In genomic region chr19:15801811-15802486, GRCm38 (mm10) we compare ENCODE assay signal across 7 mouse cellular contexts.
DNase-seq lines count a peak whose midpoint lies in the region; ATAC-seq and TF ChIP-seq lines count a peak whose summit lies in the region.

No protein-coding gene starts in this region.

- no peak overlapping the region for H3K27ac ChIP-seq in embryonic facial prominence, embryonic 13.5 days
- H3K27ac ChIP-seq in kidney, embryonic 14.5 days (ENCODE audit: low read depth, low read length) = no peak overlapping the region
- no peak overlapping the region for H3K27ac ChIP-seq in limb, embryonic 14.5 days (replicated peaks; ENCODE audit: low read depth, low read length)
- H3K27ac ChIP-seq in midbrain, embryonic 16.5 days (ENCODE audit: low read length) = peak overlapping the region; percentile 79

- peaks cover 13% of the 10 kb centered on the region; the same call in 1 of the 2 replicates for H3K4me1 ChIP-seq in embryonic facial prominence, embryonic 13.5 days
- H3K4me1 ChIP-seq in kidney, embryonic 14.5 days (ENCODE audit: control insufficient read depth, insufficient read depth, low read length) = peaks cover 9% of the 10 kb centered on the region; the same call in 1 of the 2 replicates
- H3K4me1 ChIP-seq in limb, embryonic 14.5 days (ENCODE audit: control insufficient read depth, insufficient read depth, low read length) = peaks cover 22% of the 10 kb centered on the region
- H3K4me1 ChIP-seq in midbrain, embryonic 16.5 days (ENCODE audit: control insufficient read depth, insufficient read depth, low read length) = peaks cover 35% of the 10 kb centered on the region

- H3K4me2 ChIP-seq in embryonic facial prominence, embryonic 13.5 days = peak overlapping the region; percentile 60
- H3K4me2 ChIP-seq in kidney, embryonic 14.5 days (replicated peaks; ENCODE audit: low read depth, low read length) = peak overlapping the region; percentile 47
- H3K4me2 ChIP-seq in limb, embryonic 14.5 days (replicated peaks; ENCODE audit: low read depth, low read length, severe bottlenecking) = peak overlapping the region; percentile 59
- peak overlapping the region; percentile 64 for H3K4me2 ChIP-seq in midbrain, embryonic 16.5 days (ENCODE audit: low read length)

- H3K9ac ChIP-seq in embryonic facial prominence, embryonic 13.5 days = peak overlapping the region; percentile 44; the same call in 1 of the 2 replicates
- H3K9ac ChIP-seq in kidney, embryonic 14.5 days (ENCODE audit: low read depth, low read length) = no peak overlapping the region
- H3K9ac ChIP-seq in limb, embryonic 14.5 days (ENCODE audit: low read depth, low read length, severe bottlenecking) = 0 out of 2 replicates have a peak overlapping the region, but pooled peaks have one; percentile 2
- H3K9ac ChIP-seq in midbrain, embryonic 16.5 days (ENCODE audit: low read depth, low read length) = peak overlapping the region; percentile 59; the same call in 1 of the 2 replicates

- H3K4me3 ChIP-seq in embryonic facial prominence, embryonic 13.5 days = peak overlapping the region; percentile 33
- H3K4me3 ChIP-seq in kidney, embryonic 14.5 days (ENCODE audit: low read length) = peak overlapping the region; percentile 29
- peak overlapping the region; percentile 29 for H3K4me3 ChIP-seq in limb, embryonic 14.5 days (replicated peaks; ENCODE audit: low read length)
- peak overlapping the region; percentile 32 for H3K4me3 ChIP-seq in midbrain, embryonic 16.5 days (ENCODE audit: low read depth, low read length)

- H3K9me3 ChIP-seq in embryonic facial prominence, embryonic 13.5 days = no peaks in the 10 kb centered on the region
- H3K9me3 ChIP-seq in kidney, embryonic 14.5 days (ENCODE audit: control insufficient read depth, low read length) = no peaks in the 10 kb centered on the region
- H3K9me3 ChIP-seq in limb, embryonic 14.5 days (ENCODE audit: control insufficient read depth, low read length) = no peaks in the 10 kb centered on the region
- H3K9me3 ChIP-seq in midbrain, embryonic 16.5 days (replicated peaks; ENCODE audit: control insufficient read depth, low read length, poor library complexity, severe bottlenecking) = no peaks in the 10 kb centered on the region

- H3K27me3 ChIP-seq in embryonic facial prominence, embryonic 13.5 days = peaks cover 42% of the 10 kb centered on the region
- H3K27me3 ChIP-seq in kidney, embryonic 14.5 days (ENCODE audit: control insufficient read depth, insufficient read depth, low read length) = no peaks in the 10 kb centered on the region
- no peaks in the 10 kb centered on the region for H3K27me3 ChIP-seq in limb, embryonic 14.5 days (ENCODE audit: control insufficient read depth, insufficient read depth, low read length)
- H3K27me3 ChIP-seq in midbrain, embryonic 16.5 days (ENCODE audit: control insufficient read depth, insufficient read depth, low read depth, low read length) = peaks cover 14% of the 10 kb centered on the region

- H3K36me3 ChIP-seq in embryonic facial prominence, embryonic 13.5 days = no peaks in the 10 kb centered on the region
- H3K36me3 ChIP-seq in kidney, embryonic 14.5 days (ENCODE audit: control insufficient read depth, insufficient read depth, low read length) = no peaks in the 10 kb centered on the region
- no peaks in the 10 kb centered on the region for H3K36me3 ChIP-seq in limb, embryonic 14.5 days (ENCODE audit: control insufficient read depth, insufficient read depth, low read length)
- no peaks in the 10 kb centered on the region for H3K36me3 ChIP-seq in midbrain, embryonic 16.5 days (ENCODE audit: control insufficient read depth, insufficient read depth, low read length)

- DNase-seq in adrenal gland, postnatal 25 days = peak; percentile 63
- peak; percentile 53 to 62 for DNase-seq in heart, adult 9 months (ENCODE audit: low spot score in 2 of 2)
- peak; percentile 94 for DNase-seq in limb, embryonic 14.5 days (ENCODE audit: low spot score)
- DNase-seq in spleen, postnatal 10 days (ENCODE audit: low spot score in 2 of 2) = peak; percentile 28 to 69

- TF ChIP-seq POLR2A in limb, embryonic 14.5 days (IDR thresholded peaks at IDR 0.05; ENCODE audit: borderline replicate concordance, extremely low read depth, insufficient read depth, insufficient read length) = 0 out of 2 replicates have a peak, but pooled peaks have one; percentile 20

- ATAC-seq in embryonic facial prominence, embryonic 13.5 days (ENCODE audit: insufficient number of reproducible peaks, insufficient read depth, low FRiP score, low TSS enrichment, low read depth) = peak; percentile 44; the same call in 1 of the 2 replicates
- ATAC-seq in kidney, embryonic 14.5 days (ENCODE audit: low FRiP score, low TSS enrichment) = peak; percentile 70
- ATAC-seq in limb, embryonic 14.5 days (ENCODE audit: low FRiP score, low read depth) = peak; percentile 64
- peak; percentile 86 for ATAC-seq in midbrain, embryonic 16.5 days

- WGBS in embryonic facial prominence, embryonic 13.5 days = 2% methylated on average over 17 of the region's 17 CpGs
- 7% methylated on average over 17 of the region's 17 CpGs for WGBS in kidney, embryonic 14.5 days
- 9% methylated on average over 17 of the region's 17 CpGs for WGBS in limb, embryonic 14.5 days
- 1% methylated on average over 17 of the region's 17 CpGs for WGBS in midbrain, embryonic 16.5 days
